ENCODE assay signal across 13 mouse cellular contexts in genomic region chr16:30961176-30961575, GRCm38 (mm10).
"Had no signal": no experiment of that assay in that cellular context is flagged by ENCODE, and none has a peak within 500 bp of the region (broad histone marks: within the 10 kb centered on the region; RNA-seq: fewer than 3 reads in every experiment).

No protein-coding gene starts in this region.

- DNase-seq: kidney, adult 8-10 months; liver; lung, postnatal 14 days; right cerebral cortex, postnatal 25 days; thymus, adult 18-20 months; thymus, postnatal 14 days had no signal

- ATAC-seq: intestine, embryonic 15.5 days; midbrain, embryonic 13.5 days had no signal

- H3K27ac ChIP-seq: intestine, embryonic 15.5 days; kidney, postnatal 0 days; left cerebral cortex, adult 2 months; limb, embryonic 12.5 days; lung, embryonic 15.5 days; macrophage; midbrain, embryonic 13.5 days had no signal

- H3K4me3 ChIP-seq: intestine, embryonic 15.5 days; left cerebral cortex, adult 2 months; limb, embryonic 12.5 days; lung, embryonic 15.5 days; midbrain, embryonic 13.5 days had no signal

- H3K4me1 ChIP-seq: limb, embryonic 12.5 days; midbrain, embryonic 13.5 days had no signal

- H3K36me3 ChIP-seq: intestine, embryonic 15.5 days; lung, embryonic 15.5 days had no signal

- H3K9me3 ChIP-seq: intestine, embryonic 15.5 days; limb, embryonic 12.5 days; lung, embryonic 15.5 days; midbrain, embryonic 13.5 days had no signal

- H3K27me3 ChIP-seq: intestine, embryonic 15.5 days; limb, embryonic 12.5 days; lung, embryonic 15.5 days; midbrain, embryonic 13.5 days had no signal
